Mouse (Mus musculus) spleen, adult 2 months (tissue): ENCODE data around the gene Batf.

Experiments
- CTCF ChIP-seq: fragments of 200-500 bp; IDR thresholded peaks from 2 replicates; pipeline ENCODE4 v1.5.1; 2011; ENCODE audit warnings: mild to moderate bottlenecking, inconsistent platforms; ENCODE audit not compliant: insufficient read depth, insufficient read length, insufficient replicate concordance; ENCODE audit errors: extremely low read depth
- POLR2A ChIP-seq: fragments of 200-500 bp; IDR thresholded peaks from 2 replicates; pipeline ENCODE4 v1.6.1; 2011; ENCODE audit warnings: low read depth, low read length, inconsistent platforms

DNA sequence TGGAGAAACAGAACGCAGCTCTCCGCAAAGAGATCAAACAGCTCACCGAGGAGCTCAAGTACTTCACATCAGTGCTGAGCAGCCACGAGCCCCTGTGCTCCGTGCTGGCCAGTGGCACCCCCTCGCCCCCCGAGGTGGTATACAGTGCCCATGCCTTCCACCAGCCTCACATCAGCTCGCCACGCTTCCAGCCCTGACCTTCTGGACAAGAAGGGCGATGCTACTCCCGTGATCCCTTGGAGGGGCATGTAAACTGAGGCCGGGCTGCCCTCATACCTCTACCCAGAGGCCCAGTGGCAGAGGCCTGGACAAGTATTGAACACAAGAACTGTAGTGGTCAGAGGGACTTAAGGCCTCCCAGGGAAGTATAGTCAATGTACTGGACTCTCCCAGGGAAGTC lies 22.1 kb downstream of the Batf start:
- no peak for TF ChIP-seq CTCF
- TF ChIP-seq POLR2A = no peak
